Mouse (Mus musculus): Measurements from ENCODE around the gene Il10rb. TPM values are rescaled to one million over a fixed set of nuclear protein-coding genes. Genes with fewer than 3 reads are reported as not detected.

Il10rb gene
- total RNA-seq, 1 experiment from 2014 or later = 102 TPM

GRCm38 (mm10) chr16:91442446-91442845 is 36.5 kb downstream of the Il10rb start:
- ATAC-seq (replicated peaks; ENCODE audit: insufficient number of reproducible peaks, low FRiP score, low TSS enrichment, poor library complexity, severe bottlenecking) = no peak; the same call in 1 of the 2 replicates

- no peak for ATAC-seq (replicated peaks; ENCODE audit: insufficient number of reproducible peaks, low FRiP score, low TSS enrichment, poor library complexity, severe bottlenecking)
Measured at GRCm38 (mm10) chr16:91443211-91443611, 37.2 kb downstream of the Il10rb start.

GRCm38 (mm10) chr16:91444847-91445246 is 38.9 kb downstream of the Il10rb start:
- ATAC-seq (replicated peaks; ENCODE audit: insufficient number of reproducible peaks, low FRiP score, low TSS enrichment, poor library complexity, severe bottlenecking) = no peak

GRCm38 (mm10) chr16:91445566-91445965 is 39.6 kb downstream of the Il10rb start:
- ATAC-seq (replicated peaks; ENCODE audit: insufficient number of reproducible peaks, low FRiP score, low TSS enrichment, poor library complexity, severe bottlenecking) = peak; percentile 54

GRCm38 (mm10) chr16:91446778-91447511 is 41.0 kb downstream of the Il10rb start:
- peak; percentile 19; the same call in 1 of the 2 replicates for ATAC-seq (replicated peaks; ENCODE audit: insufficient number of reproducible peaks, low FRiP score, low TSS enrichment, poor library complexity, severe bottlenecking)

- no peak for ATAC-seq (replicated peaks; ENCODE audit: insufficient number of reproducible peaks, low FRiP score, low TSS enrichment, poor library complexity, severe bottlenecking)
Measured at GRCm38 (mm10) chr16:91447512-91447900, 41.5 kb downstream of the Il10rb start.

GRCm38 (mm10) chr16:91448088-91448487 is 42.1 kb downstream of the Il10rb start:
- ATAC-seq (replicated peaks; ENCODE audit: insufficient number of reproducible peaks, low FRiP score, low TSS enrichment, poor library complexity, severe bottlenecking) = no peak

GRCm38 (mm10) chr16:91448895-91449294 is 42.9 kb downstream of the Il10rb start:
- no peak for ATAC-seq (replicated peaks; ENCODE audit: insufficient number of reproducible peaks, low FRiP score, low TSS enrichment, poor library complexity, severe bottlenecking)

- no peak for ATAC-seq (replicated peaks; ENCODE audit: insufficient number of reproducible peaks, low FRiP score, low TSS enrichment, poor library complexity, severe bottlenecking)
Measured at GRCm38 (mm10) chr16:91450137-91451064, 44.4 kb downstream of the Il10rb start.

GRCm38 (mm10) chr16:91451949-91452348 is 46.0 kb downstream of the Il10rb start:
- peak; percentile 79 for ATAC-seq (replicated peaks; ENCODE audit: insufficient number of reproducible peaks, low FRiP score, low TSS enrichment, poor library complexity, severe bottlenecking)

GRCm38 (mm10) chr16:91452363-91452896 is 46.5 kb downstream of the Il10rb start:
- peak; percentile 47 for ATAC-seq (replicated peaks; ENCODE audit: insufficient number of reproducible peaks, low FRiP score, low TSS enrichment, poor library complexity, severe bottlenecking)

GRCm38 (mm10) chr16:91455868-91456267 is 49.9 kb downstream of the Il10rb start:
- peak; percentile 27 for ATAC-seq (replicated peaks; ENCODE audit: insufficient number of reproducible peaks, low FRiP score, low TSS enrichment, poor library complexity, severe bottlenecking)

- no peak; the same call in 1 of the 2 replicates for ATAC-seq (replicated peaks; ENCODE audit: insufficient number of reproducible peaks, low FRiP score, low TSS enrichment, poor library complexity, severe bottlenecking)
Measured at GRCm38 (mm10) chr16:91458301-91458746, 52.4 kb downstream of the Il10rb start.

- no peak for ATAC-seq (replicated peaks; ENCODE audit: insufficient number of reproducible peaks, low FRiP score, low TSS enrichment, poor library complexity, severe bottlenecking)
Measured at GRCm38 (mm10) chr16:91458976-91459375, 53.0 kb downstream of the Il10rb start.

GRCm38 (mm10) chr16:91459396-91459795 is 53.4 kb downstream of the Il10rb start:
- no peak for ATAC-seq (replicated peaks; ENCODE audit: insufficient number of reproducible peaks, low FRiP score, low TSS enrichment, poor library complexity, severe bottlenecking)

GRCm38 (mm10) chr16:91459841-91460370 is 53.9 kb downstream of the Il10rb start:
- ATAC-seq (replicated peaks; ENCODE audit: insufficient number of reproducible peaks, low FRiP score, low TSS enrichment, poor library complexity, severe bottlenecking) = no peak

GRCm38 (mm10) chr16:91461066-91461638 is 55.2 kb downstream of the Il10rb start:
- peak; percentile 21 for ATAC-seq (replicated peaks; ENCODE audit: insufficient number of reproducible peaks, low FRiP score, low TSS enrichment, poor library complexity, severe bottlenecking)

- ATAC-seq (replicated peaks; ENCODE audit: insufficient number of reproducible peaks, low FRiP score, low TSS enrichment, poor library complexity, severe bottlenecking) = peak; percentile 45
Measured at GRCm38 (mm10) chr16:91461773-91462181, 55.8 kb downstream of the Il10rb start.

- ATAC-seq (replicated peaks; ENCODE audit: insufficient number of reproducible peaks, low FRiP score, low TSS enrichment, poor library complexity, severe bottlenecking) = no peak
Measured at GRCm38 (mm10) chr16:91462644-91463043, 56.7 kb downstream of the Il10rb start.
